Mouse (Mus musculus): ENCODE measurements around the gene Syt2.

DNA sequence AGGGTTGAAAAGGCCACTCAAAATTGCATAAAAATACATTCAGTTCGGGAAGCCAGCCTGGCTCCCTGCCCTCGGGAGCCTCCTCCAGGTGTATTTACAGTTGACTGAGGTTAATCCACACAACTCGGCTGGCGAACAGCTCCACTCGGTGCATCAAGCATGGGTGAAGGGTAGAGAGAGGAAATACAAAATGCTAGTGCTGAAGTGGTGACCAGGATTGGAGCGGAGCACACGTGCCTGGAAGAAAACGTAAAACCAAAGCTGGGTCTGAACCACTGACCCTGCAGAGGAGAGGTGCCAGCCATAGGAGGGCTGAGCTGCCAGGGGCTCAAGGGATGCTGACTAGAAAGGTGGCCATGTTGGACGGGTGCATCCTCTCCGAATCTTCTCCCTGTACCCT is 108.3 kb downstream of the Syt2 start:
- TF ChIP-seq CTCF (IDR thresholded peaks at IDR 0.05; ENCODE audit: extremely low read depth, insufficient read depth, insufficient read length, insufficient replicate concordance) (no peak), POLR2A (IDR thresholded peaks at IDR 0.05; ENCODE audit: low read depth, low read length) (no peak)

All from spleen, adult 2 months (tissue).